Mouse (Mus musculus) kidney, adult 2 months (tissue): ENCODE measurements around the gene S100a11.

Experiments used
- CTCF ChIP-seq: fragments of 200-500 bp; conservative IDR thresholded peaks from 2 replicates; pipeline ENCODE4 v1.5.1; 2011; ENCODE audit warnings: low read depth, mild to moderate bottlenecking, control low read depth, low read length, moderate library complexity, mixed read lengths; ENCODE audit not compliant: insufficient read depth, insufficient read length
- POLR2A ChIP-seq: fragments of 200-500 bp; IDR thresholded peaks from one replicate; pipeline ENCODE4 v1.6.1; 2011; ENCODE audit warnings: low read depth, low read length, control low read depth

GRCm38 (mm10) chr3:93572058-93572791, 51.9 kb downstream of the S100a11 start:
- TF ChIP-seq POLR2A (no peak), CTCF (no peak)
